Mouse (Mus musculus): ENCODE data around the gene Rbm44. TPM values are rescaled to one million over a fixed set of nuclear protein-coding genes. Genes with fewer than 3 reads are reported as not detected.

The Rbm44 gene
- polyA plus RNA-seq, 1 experiment from 2014 or later: 0.67 TPM

- ATAC-seq: no peak
- H3K27ac ChIP-seq: no peak overlapping the region
- no peak overlapping the region for H3K4me3 ChIP-seq (replicated peaks)
- no peak overlapping the region for H3K9ac ChIP-seq
- no peaks in the 10 kb centered on the region for H3K27me3 ChIP-seq (replicated peaks)
- no peaks in the 10 kb centered on the region for H3K9me3 ChIP-seq
- H3K4me1 ChIP-seq (replicated peaks): no peaks in the 10 kb centered on the region
- H3K36me3 ChIP-seq: no peaks in the 10 kb centered on the region
- WGBS: 85% methylated on average over 10 of the region's 10 CpGs
- no peak overlapping the region for H3K4me2 ChIP-seq (replicated peaks)
Measured at GRCm38 (mm10) chr1:91199793-91200192, 54.9 kb downstream of the Rbm44 start.

- Histone ChIP-seq H3K4me1 (replicated peaks) (no peaks in the 10 kb centered on the region), H3K27me3 (replicated peaks) (no peaks in the 10 kb centered on the region), H3K9me3 (no peaks in the 10 kb centered on the region), H3K9ac (no peak overlapping the region), H3K36me3 (no peaks in the 10 kb centered on the region), H3K4me3 (replicated peaks) (no peak overlapping the region), H3K27ac (no peak overlapping the region), H3K4me2 (replicated peaks) (no peak overlapping the region)
- 78% methylated on average over 3 of the region's 3 CpGs for WGBS
- no peak for ATAC-seq
Measured at GRCm38 (mm10) chr1:91201122-91201521, 56.2 kb downstream of the Rbm44 start.

GRCm38 (mm10) chr1:91204221-91204765 lies 59.4 kb downstream of the Rbm44 start:
- Histone ChIP-seq H3K4me1 (replicated peaks) (no peaks in the 10 kb centered on the region; the same call in 1 of the 2 replicates), H3K4me2 (replicated peaks) (no peak overlapping the region), H3K9me3 (no peaks in the 10 kb centered on the region), H3K4me3 (replicated peaks) (no peak overlapping the region), H3K9ac (no peak overlapping the region), H3K27ac (no peak overlapping the region), H3K36me3 (no peaks in the 10 kb centered on the region), H3K27me3 (replicated peaks) (no peaks in the 10 kb centered on the region)
- no peak for ATAC-seq
- 85% methylated on average over 5 of the region's 5 CpGs for WGBS

GRCm38 (mm10) chr1:91205651-91206050 lies 60.8 kb downstream of the Rbm44 start:
- no peak overlapping the region for H3K9ac ChIP-seq
- WGBS: 82% methylated on average over 6 of the region's 6 CpGs
- no peaks in the 10 kb centered on the region for H3K36me3 ChIP-seq
- no peak overlapping the region for H3K4me2 ChIP-seq (replicated peaks)
- H3K9me3 ChIP-seq: no peaks in the 10 kb centered on the region
- H3K27me3 ChIP-seq (replicated peaks): no peaks in the 10 kb centered on the region
- peaks cover 2% of the 10 kb centered on the region; the same call in 1 of the 2 replicates for H3K4me1 ChIP-seq (replicated peaks)
- ATAC-seq: no peak
- no peak overlapping the region for H3K4me3 ChIP-seq (replicated peaks)
- no peak overlapping the region for H3K27ac ChIP-seq

GRCm38 (mm10) chr1:91206336-91206735 lies 61.4 kb downstream of the Rbm44 start:
- Histone ChIP-seq H3K9me3 (no peaks in the 10 kb centered on the region), H3K27me3 (replicated peaks) (no peaks in the 10 kb centered on the region), H3K4me1 (replicated peaks) (peaks cover 2% of the 10 kb centered on the region; the same call in 1 of the 2 replicates), H3K9ac (no peak overlapping the region), H3K4me3 (replicated peaks) (no peak overlapping the region), H3K36me3 (no peaks in the 10 kb centered on the region), H3K4me2 (replicated peaks) (no peak overlapping the region), H3K27ac (no peak overlapping the region)
- no peak for ATAC-seq
- WGBS: 79% methylated on average over 8 of the region's 8 CpGs

- Histone ChIP-seq H3K4me2 (replicated peaks) (no peak overlapping the region), H3K4me1 (replicated peaks) (peaks cover 7% of the 10 kb centered on the region; the same call in 1 of the 2 replicates), H3K27me3 (replicated peaks) (no peaks in the 10 kb centered on the region), H3K27ac (no peak overlapping the region), H3K9ac (no peak overlapping the region), H3K4me3 (replicated peaks) (no peak overlapping the region), H3K9me3 (no peaks in the 10 kb centered on the region), H3K36me3 (no peaks in the 10 kb centered on the region)
- WGBS: 69% methylated on average over 5 of the region's 5 CpGs
- ATAC-seq: no peak
Measured at GRCm38 (mm10) chr1:91206873-91207272, 62.0 kb downstream of the Rbm44 start.

GRCm38 (mm10) chr1:91207334-91208074 lies 62.6 kb downstream of the Rbm44 start:
- no peaks in the 10 kb centered on the region for H3K9me3 ChIP-seq
- no peaks in the 10 kb centered on the region for H3K36me3 ChIP-seq
- no peaks in the 10 kb centered on the region for H3K27me3 ChIP-seq (replicated peaks)
- ATAC-seq: peak; percentile 74
- H3K27ac ChIP-seq: no peak overlapping the region
- peaks cover 7% of the 10 kb centered on the region; the same call in 1 of the 2 replicates for H3K4me1 ChIP-seq (replicated peaks)
- H3K4me2 ChIP-seq (replicated peaks): no peak overlapping the region
- no peak overlapping the region for H3K9ac ChIP-seq
- WGBS: 64% methylated on average over 3 of the region's 3 CpGs
- no peak overlapping the region for H3K4me3 ChIP-seq (replicated peaks)

- Histone ChIP-seq H3K4me2 (replicated peaks) (no peak overlapping the region), H3K27me3 (replicated peaks) (no peaks in the 10 kb centered on the region), H3K4me1 (replicated peaks) (peaks cover 7% of the 10 kb centered on the region; the same call in 1 of the 2 replicates), H3K27ac (peak overlapping the region; percentile 17; the same call in 1 of the 2 replicates), H3K4me3 (replicated peaks) (no peak overlapping the region), H3K36me3 (no peaks in the 10 kb centered on the region), H3K9ac (no peak overlapping the region), H3K9me3 (no peaks in the 10 kb centered on the region)
- no peak for ATAC-seq
- WGBS: 85% methylated on average over 6 of the region's 6 CpGs
Measured at GRCm38 (mm10) chr1:91209343-91209742, 64.5 kb downstream of the Rbm44 start.

- H3K4me1 ChIP-seq (replicated peaks): peaks cover 7% of the 10 kb centered on the region; the same call in 1 of the 2 replicates
- peak overlapping the region; percentile 17; the same call in 1 of the 2 replicates for H3K27ac ChIP-seq
- H3K27me3 ChIP-seq (replicated peaks): no peaks in the 10 kb centered on the region
- no peak for ATAC-seq
- no peak overlapping the region for H3K9ac ChIP-seq
- H3K9me3 ChIP-seq: no peaks in the 10 kb centered on the region
- H3K4me3 ChIP-seq (replicated peaks): no peak overlapping the region
- no peak overlapping the region for H3K4me2 ChIP-seq (replicated peaks)
- H3K36me3 ChIP-seq: no peaks in the 10 kb centered on the region
- 78% methylated on average over 6 of the region's 6 CpGs for WGBS
Measured at GRCm38 (mm10) chr1:91209785-91210184, 64.9 kb downstream of the Rbm44 start.

GRCm38 (mm10) chr1:91211099-91211498 lies 66.2 kb downstream of the Rbm44 start:
- Histone ChIP-seq H3K4me1 (replicated peaks) (peaks cover 7% of the 10 kb centered on the region; the same call in 1 of the 2 replicates), H3K27ac (no peak overlapping the region), H3K27me3 (replicated peaks) (no peaks in the 10 kb centered on the region), H3K4me2 (replicated peaks) (no peak overlapping the region), H3K9ac (no peak overlapping the region), H3K36me3 (no peaks in the 10 kb centered on the region), H3K4me3 (replicated peaks) (no peak overlapping the region), H3K9me3 (no peaks in the 10 kb centered on the region)
- 71% methylated on average over 1 of the region's 1 CpGs for WGBS
- no peak for ATAC-seq

- ATAC-seq: peak; percentile 13; the same call in 1 of the 2 replicates
- H3K9me3 ChIP-seq: no peaks in the 10 kb centered on the region
- 65% methylated on average over 7 of the region's 7 CpGs for WGBS
- 0 out of 2 replicates have a peak overlapping the region, but pooled peaks have one; percentile 36 for H3K27ac ChIP-seq
- H3K27me3 ChIP-seq (replicated peaks): no peaks in the 10 kb centered on the region
- no peak overlapping the region for H3K4me2 ChIP-seq (replicated peaks)
- no peaks in the 10 kb centered on the region for H3K36me3 ChIP-seq
- no peak overlapping the region for H3K4me3 ChIP-seq (replicated peaks)
- H3K9ac ChIP-seq: no peak overlapping the region
- H3K4me1 ChIP-seq (replicated peaks): peaks cover 7% of the 10 kb centered on the region; the same call in 1 of the 2 replicates
Measured at GRCm38 (mm10) chr1:91211591-91212008, 66.7 kb downstream of the Rbm44 start.

- Histone ChIP-seq H3K36me3 (no peaks in the 10 kb centered on the region), H3K27me3 (replicated peaks) (no peaks in the 10 kb centered on the region), H3K4me1 (replicated peaks) (0 out of 2 replicates have a peak, but pooled peaks cover 5% of the 10 kb centered on the region), H3K9me3 (no peaks in the 10 kb centered on the region), H3K4me3 (replicated peaks) (no peak overlapping the region), H3K4me2 (replicated peaks) (no peak overlapping the region), H3K27ac (no peak overlapping the region), H3K9ac (no peak overlapping the region)
- 88% methylated on average over 1 of the region's 1 CpGs for WGBS
- no peak for ATAC-seq
Measured at GRCm38 (mm10) chr1:91215264-91215663, 70.4 kb downstream of the Rbm44 start.
